Mouse (Mus musculus): Measurements from ENCODE around the gene Gal3st2b.
"Not testable (repeated sequence)": the region's sequence is repeated elsewhere in the genome, so short reads cannot be mapped to it uniquely, and the experiment has no call there.

Gene Gal3st2b

GRCm38 (mm10) chr1:93978287-93978686 is 60.2 kb downstream of the Gal3st2b start:
- DNase-seq (ENCODE audit: low spot score in 2 of 2) = not testable (repeated sequence)

GRCm38 (mm10) chr1:93980932-93981331 is 62.8 kb downstream of the Gal3st2b start:
- DNase-seq (ENCODE audit: low spot score in 2 of 2) = not testable (repeated sequence)

- no peak for DNase-seq (ENCODE audit: low spot score in 2 of 2)
Observed at GRCm38 (mm10) chr1:93986167-93986566, 68.1 kb downstream of the Gal3st2b start.

GRCm38 (mm10) chr1:93988786-93989185 is 70.7 kb downstream of the Gal3st2b start:
- no peak for DNase-seq (ENCODE audit: low spot score in 2 of 2)

- DNase-seq (ENCODE audit: low spot score in 2 of 2) = not testable (repeated sequence)
Observed at GRCm38 (mm10) chr1:93990209-93990608, 72.1 kb downstream of the Gal3st2b start, which contains the start of gene Gal3st2c. Gene Gal3st2c (plus strand): TSS chr1:93990509.

GRCm38 (mm10) chr1:93991068-93991467 is 73.0 kb downstream of the Gal3st2b start:
- not testable (repeated sequence) for DNase-seq (ENCODE audit: low spot score in 2 of 2)

GRCm38 (mm10) chr1:93991491-93991890 is 73.4 kb downstream of the Gal3st2b start:
- DNase-seq (ENCODE audit: low spot score in 2 of 2) = not testable (repeated sequence)
